Mouse (Mus musculus) embryonic facial prominence, embryonic 14.5 days (tissue): ENCODE measurements around the gene Obscn. TPM values are rescaled to one million over a fixed set of nuclear protein-coding genes. Genes with fewer than 3 reads are reported as not detected.
A peak's percentile ranks its signal among the peaks of the same experiment; 100 is the strongest.

Source experiments
- ATAC-seq: fragments of 200-750 bp; cut with Nextera tagmentation; 2 replicates; pipeline ENCODE4 v1.8.0; 2017; ENCODE audit warnings: low read depth, moderate number of reproducible peaks, moderate TSS enrichment
- DNase-seq: peaks from one replicate; pipeline ENCODE4 v3.0.0-alpha.2; 2015; ENCODE audit warnings: low spot score
- H3K27ac ChIP-seq: fragments of 300-500 bp; sonication (generic); replicated peaks from 2 replicates; pipeline ENCODE4 v1.5.1; 2014; ENCODE audit warnings: low read depth, mild to moderate bottlenecking, low read length, moderate library complexity
- H3K27me3 ChIP-seq: fragments of 300-500 bp; sonication (generic); replicated peaks from 2 replicates; pipeline ENCODE4 v1.6.1; 2014; ENCODE audit warnings: low read length; ENCODE audit not compliant: control insufficient read depth, insufficient read depth
- H3K36me3 ChIP-seq: fragments of 300-500 bp; sonication (generic); 2 replicates; pipeline ENCODE4 v1.6.1; 2014; ENCODE audit warnings: low read length, mixed read lengths; ENCODE audit not compliant: control insufficient read depth, insufficient read depth
- H3K4me1 ChIP-seq: fragments of 300-500 bp; sonication (generic); 2 replicates; pipeline ENCODE4 v1.6.1; 2014; ENCODE audit warnings: antibody characterized with exemption, low read length; ENCODE audit not compliant: control insufficient read depth, insufficient read depth
- H3K4me2 ChIP-seq: fragments of 300-500 bp; sonication (generic); 2 replicates; pipeline ENCODE4 v1.6.1; 2014; ENCODE audit warnings: low read depth, mild to moderate bottlenecking, low read length, moderate library complexity, mixed read lengths
- H3K4me3 ChIP-seq: fragments of 300-500 bp; sonication (generic); 2 replicates; pipeline ENCODE4 v1.5.1; 2014; ENCODE audit warnings: low read depth, mild to moderate bottlenecking, low read length
- H3K9ac ChIP-seq: fragments of 300-500 bp; sonication (generic); 2 replicates; pipeline ENCODE4 v1.6.1; 2014; ENCODE audit warnings: low read depth, mild to moderate bottlenecking, low read length, moderate library complexity, mixed read lengths
- H3K9me3 ChIP-seq: fragments of 300-500 bp; sonication (generic); 2 replicates; pipeline ENCODE4 v1.6.1; 2016; ENCODE audit warnings: low read length; ENCODE audit not compliant: control insufficient read depth
- WGBS: fragments of 180-500 bp; shearing (Covaris S2); extraction: QIAGEN DNeasy Blood & Tissue Kit; methylation state at CpG from one replicate; pipeline ENCODE4 v1.1.7; 2014; 5-methylcytosine and 5-hydroxymethylcytosine counted together
- polyA plus RNA-seq: library from polyadenylated mRNA; unstranded; fragments of >200 nt; fragmentation: Nextera tagmentation; extraction: Ambion mirVana; gene quantifications from 2 replicates; pipeline ENCODE4 v1.2.1, GENCODE M21; 2014

Gene Obscn
- polyA plus RNA-seq, 1 experiment from 2014 or later, result 9.2 TPM

- Histone ChIP-seq H3K4me2 (peak overlapping the region; percentile 93), H3K27me3 (peaks cover 13% of the 10 kb centered on the region; the same call in 1 of the 2 replicates), H3K9me3 (peaks cover 5% of the 10 kb centered on the region; the same call in 1 of the 2 replicates), H3K36me3 (0 out of 2 replicates have a peak, but pooled peaks cover 11% of the 10 kb centered on the region), H3K9ac (peak overlapping the region; percentile 56), H3K27ac (peak overlapping the region; percentile 25; the same call in 1 of the 2 replicates), H3K4me3 (peak overlapping the region; percentile 50), H3K4me1 (peaks cover 25% of the 10 kb centered on the region)
- peak; percentile 91 for DNase-seq
- 5% methylated on average over 39 of the region's 40 CpGs for WGBS
- ATAC-seq, result peak; percentile 82
These were observed 176.2 kb downstream of the Obscn start for GRCm38 (mm10) chr11:58959921-58960465.

GRCm38 (mm10) chr11:58959186-58959825 lies 176.9 kb downstream of the Obscn start:
- 30% methylated on average over 15 of the region's 15 CpGs for WGBS
- H3K4me1 ChIP-seq, result peaks cover 25% of the 10 kb centered on the region

GRCm38 (mm10) chr11:58958536-58958935 lies 177.7 kb downstream of the Obscn start:
- no peak for DNase-seq
- Histone ChIP-seq H3K36me3 (0 out of 2 replicates have a peak, but pooled peaks cover 11% of the 10 kb centered on the region), H3K27me3 (peaks cover 13% of the 10 kb centered on the region; the same call in 1 of the 2 replicates), H3K4me3 (no peak overlapping the region), H3K9me3 (peaks cover 5% of the 10 kb centered on the region; the same call in 1 of the 2 replicates), H3K4me1 (peaks cover 25% of the 10 kb centered on the region), H3K4me2 (no peak overlapping the region), H3K9ac (no peak overlapping the region), H3K27ac (no peak overlapping the region)
- no peak for ATAC-seq
- WGBS, result 86% methylated on average over 6 of the region's 6 CpGs

More at GRCm38 (mm10) chr11:58959186-58959825, 176.9 kb downstream of the Obscn start:
- Histone ChIP-seq H3K27me3 (peaks cover 13% of the 10 kb centered on the region; the same call in 1 of the 2 replicates), H3K4me2 (peak overlapping the region; percentile 93), H3K27ac (peak overlapping the region; percentile 25; the same call in 1 of the 2 replicates), H3K36me3 (0 out of 2 replicates have a peak, but pooled peaks cover 11% of the 10 kb centered on the region), H3K9ac (peak overlapping the region; percentile 56), H3K9me3 (peaks cover 5% of the 10 kb centered on the region; the same call in 1 of the 2 replicates), H3K4me3 (peak overlapping the region; percentile 50)
- ATAC-seq, result no peak
- no peak for DNase-seq

- H3K9me3 ChIP-seq, result peaks cover 5% of the 10 kb centered on the region; the same call in 1 of the 2 replicates
- peaks cover 27% of the 10 kb centered on the region for H3K4me1 ChIP-seq
- ATAC-seq, result no peak
- H3K36me3 ChIP-seq, result 0 out of 2 replicates have a peak, but pooled peaks cover 11% of the 10 kb centered on the region
- DNase-seq, result no peak
- H3K4me3 ChIP-seq, result peak overlapping the region; percentile 79
- peak overlapping the region; percentile 94 for H3K9ac ChIP-seq
- H3K27me3 ChIP-seq, result peaks cover 13% of the 10 kb centered on the region; the same call in 1 of the 2 replicates
- H3K4me2 ChIP-seq, result peak overlapping the region; percentile 96
- H3K27ac ChIP-seq, result no peak overlapping the region
- WGBS, result 78% methylated on average over 5 of the region's 5 CpGs
These were observed 178.8 kb downstream of the Obscn start for GRCm38 (mm10) chr11:58957226-58957914.

GRCm38 (mm10) chr11:58955868-58956257 lies 180.3 kb downstream of the Obscn start:
- peak overlapping the region; percentile 97 for H3K27ac ChIP-seq
- DNase-seq (no peak), ATAC-seq (no peak)
- 24% methylated on average over 8 of the region's 8 CpGs for whole genome bisulfite sequencing
- H3K27me3 ChIP-seq, result peaks cover 3% of the 10 kb centered on the region; the same call in 1 of the 2 replicates
- H3K4me2 ChIP-seq, result peak overlapping the region; percentile 96
- H3K4me3 ChIP-seq, result peak overlapping the region; percentile 79
- 0 out of 2 replicates have a peak, but pooled peaks cover 11% of the 10 kb centered on the region for H3K36me3 ChIP-seq
- peak overlapping the region; percentile 94 for H3K9ac ChIP-seq
- H3K9me3 ChIP-seq, result no peaks in the 10 kb centered on the region
- H3K4me1 ChIP-seq, result peaks cover 27% of the 10 kb centered on the region

GRCm38 (mm10) chr11:58955143-58955867 lies 180.9 kb downstream of the Obscn start:
- peak overlapping the region; percentile 94 for H3K9ac ChIP-seq
- H3K4me3 ChIP-seq, result peak overlapping the region; percentile 79
- DNase-seq (peak; percentile 55), ATAC-seq (peak; percentile 30)
- peak overlapping the region; percentile 96 for H3K4me2 ChIP-seq
- H3K4me1 ChIP-seq, result peaks cover 27% of the 10 kb centered on the region
- WGBS, result under 1% methylated on average over 20 of the region's 20 CpGs
- H3K36me3 ChIP-seq, result 0 out of 2 replicates have a peak, but pooled peaks cover 11% of the 10 kb centered on the region
- H3K27ac ChIP-seq, result peak overlapping the region; percentile 97
- no peaks in the 10 kb centered on the region for H3K9me3 ChIP-seq
- H3K27me3 ChIP-seq, result peaks cover 8% of the 10 kb centered on the region

- Histone ChIP-seq H3K9me3 (no peaks in the 10 kb centered on the region), H3K27me3 (peaks cover 12% of the 10 kb centered on the region), H3K27ac (peak within 1 kb of the TSS; percentile 97), H3K36me3 (0 out of 2 replicates have a peak, but pooled peaks cover 11% of the 10 kb centered on the region), H3K9ac (peak within 1 kb of the TSS; percentile 94), H3K4me3 (peak within 1 kb of the TSS; percentile 79), H3K4me1 (peaks cover 27% of the 10 kb centered on the region), H3K4me2 (peak within 1 kb of the TSS; percentile 96)
- DNase-seq, result peak; percentile 100
- under 1% methylated on average over 47 of the region's 49 CpGs for WGBS
- ATAC-seq, result peak; percentile 90
These were observed 181.6 kb downstream of the Obscn start, which contains the start of the genes Hist3h2a and Trim17 for GRCm38 (mm10) chr11:58954420-58955142. Hist3h2a (plus strand) TSS chr11:58954685. Trim17 (plus strand) TSS chr11:58954685.
